ENCODE assay signal across 10 mouse cellular contexts in the genomic region with DNA sequence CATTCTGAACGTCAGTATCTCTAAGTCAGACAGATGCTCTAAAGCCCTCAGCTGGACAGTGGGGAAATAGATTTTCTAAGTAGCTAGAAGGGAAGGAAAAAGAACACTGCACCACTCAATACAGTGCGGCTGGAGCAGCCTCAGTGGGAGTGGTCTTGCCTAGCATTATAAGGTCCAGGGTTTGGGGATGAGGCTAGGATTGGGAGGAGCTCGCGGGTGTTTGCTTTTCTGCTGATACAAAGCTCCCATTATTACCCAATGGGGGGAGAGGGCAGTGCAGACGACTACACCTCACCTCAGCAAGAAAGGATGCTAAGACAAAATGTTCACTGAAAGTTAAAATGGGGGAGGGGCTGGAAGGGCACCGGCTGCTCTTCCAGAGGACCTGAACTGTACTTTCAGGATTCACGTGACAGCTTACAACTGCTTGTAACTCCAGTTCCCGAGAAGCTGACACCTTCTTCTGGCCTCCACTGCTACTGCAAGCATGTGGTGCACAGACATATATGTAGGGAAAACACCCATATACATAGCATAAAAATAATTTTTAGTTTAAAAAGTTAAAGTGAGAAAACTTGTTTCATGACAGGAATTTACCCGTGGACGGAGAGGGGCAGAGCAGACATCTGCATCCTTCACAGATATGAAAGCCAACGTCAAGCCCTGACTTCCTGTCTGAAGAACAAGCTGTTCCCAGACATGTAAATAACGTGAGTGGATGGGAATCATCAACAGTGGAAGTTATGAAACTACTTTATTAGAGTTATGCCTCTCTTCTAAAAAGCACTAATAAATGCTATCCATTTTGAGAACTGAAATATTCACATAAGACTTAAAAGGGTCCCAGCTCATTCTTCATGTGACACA. TPM values are rescaled to one million over a fixed set of nuclear protein-coding genes. Genes with fewer than 3 reads are reported as not detected.
DNase-seq lines count a peak whose midpoint lies in the region; ATAC-seq and TF ChIP-seq lines count a peak whose summit lies in the region.
"Had no signal": no experiment of that assay in that cellular context is flagged by ENCODE, and none has a peak within 500 bp of the region (broad histone marks: within the 10 kb centered on the region; RNA-seq: fewer than 3 reads in every experiment).

No protein-coding gene starts in this region.

- no peak for DNase-seq in midbrain, embryonic 11.5 days (ENCODE audit: low spot score, missing footprints)
- no peak for DNase-seq in midbrain, postnatal 0 days (ENCODE audit: low spot score)
- DNase-seq in kidney, postnatal 36 days = peak; percentile 36 to 77
- DNase-seq in cerebellum, adult 11-12 months = no peak
- DNase-seq: cerebellum, postnatal 10 days had no signal

- no peak overlapping the region for H3K9ac ChIP-seq in midbrain, embryonic 11.5 days (ENCODE audit: low read length)
- no peak overlapping the region for H3K9ac ChIP-seq in midbrain, postnatal 0 days (replicated peaks; ENCODE audit: low read length, poor library complexity, severe bottlenecking)
- no peak overlapping the region for H3K9ac ChIP-seq in heart, embryonic 15.5 days
- no peak overlapping the region for H3K9ac ChIP-seq in forebrain, embryonic 13.5 days

- H3K27ac ChIP-seq in midbrain, embryonic 11.5 days (ENCODE audit: low read depth, low read length) = no peak overlapping the region
- H3K27ac ChIP-seq in midbrain, postnatal 0 days (ENCODE audit: low read depth, low read length) = no peak overlapping the region
- peak overlapping the region; percentile 66 for H3K27ac ChIP-seq in heart, embryonic 15.5 days
- H3K27ac ChIP-seq in small intestine, adult 2 months (ENCODE audit: insufficient read depth, low read depth, low read length) = peak overlapping the region; percentile 71
- no peak overlapping the region for H3K27ac ChIP-seq in forebrain, embryonic 13.5 days

- no peaks in the 10 kb centered on the region for H3K36me3 ChIP-seq in midbrain, embryonic 11.5 days (ENCODE audit: control insufficient read depth, insufficient read depth, low read length)
- H3K36me3 ChIP-seq in midbrain, postnatal 0 days (ENCODE audit: insufficient read depth, low read length) = peaks cover 18% of the 10 kb centered on the region; the same call in 1 of the 2 replicates
- H3K36me3 ChIP-seq in heart, embryonic 15.5 days = no peaks in the 10 kb centered on the region
- no peaks in the 10 kb centered on the region for H3K36me3 ChIP-seq in small intestine, adult 2 months (ENCODE audit: control insufficient read depth, insufficient read depth, low read length)
- peaks cover 15% of the 10 kb centered on the region for H3K36me3 ChIP-seq in forebrain, embryonic 13.5 days (ENCODE audit: poor library complexity, severe bottlenecking)

- H3K4me3 ChIP-seq in midbrain, embryonic 11.5 days (ENCODE audit: low read depth, low read length) = no peak overlapping the region
- H3K4me3 ChIP-seq in midbrain, postnatal 0 days (ENCODE audit: low read depth, low read length) = no peak overlapping the region
- H3K4me3 ChIP-seq in heart, embryonic 15.5 days = no peak overlapping the region
- no peak overlapping the region for H3K4me3 ChIP-seq in small intestine, adult 2 months (ENCODE audit: low read depth, low read length)
- H3K4me3 ChIP-seq in forebrain, embryonic 13.5 days = no peak overlapping the region

- H3K4me1 ChIP-seq in midbrain, embryonic 11.5 days (ENCODE audit: control insufficient read depth, insufficient read depth, low read length) = no peaks in the 10 kb centered on the region
- H3K4me1 ChIP-seq in midbrain, postnatal 0 days (ENCODE audit: insufficient read depth, low read length) = no peaks in the 10 kb centered on the region
- H3K4me1 ChIP-seq in heart, embryonic 15.5 days (replicated peaks) = peaks cover 55% of the 10 kb centered on the region
- peaks cover 15% of the 10 kb centered on the region for H3K4me1 ChIP-seq in small intestine, adult 2 months (ENCODE audit: control insufficient read depth, insufficient read depth, insufficient read length, low read length)
- H3K4me1 ChIP-seq in forebrain, embryonic 13.5 days = peaks cover 24% of the 10 kb centered on the region

- peak; percentile 50; the same call in 1 of the 2 replicates for ATAC-seq in midbrain, embryonic 11.5 days (ENCODE audit: low FRiP score)
- no peak for ATAC-seq in midbrain, postnatal 0 days (ENCODE audit: low FRiP score)
- no peak for ATAC-seq in heart, embryonic 15.5 days (replicated peaks; ENCODE audit: insufficient number of reproducible peaks, insufficient read depth, low FRiP score, low read depth)
- no peak for ATAC-seq in forebrain, embryonic 13.5 days
- ATAC-seq: forebrain, embryonic 16.5 days had no signal

- no peak for TF ChIP-seq CTCF in midbrain, postnatal 0 days (IDR thresholded peaks at IDR 0.05)
- TF ChIP-seq CTCF in small intestine, adult 2 months (IDR thresholded peaks at IDR 0.05; ENCODE audit: extremely low read depth, insufficient read length, insufficient replicate concordance, low read depth, low read length) = no peak

- no peaks in the 10 kb centered on the region for H3K9me3 ChIP-seq in midbrain, embryonic 11.5 days (ENCODE audit: control insufficient read depth, low read length)
- H3K9me3 ChIP-seq in midbrain, postnatal 0 days (ENCODE audit: low read length) = no peaks in the 10 kb centered on the region
- no peaks in the 10 kb centered on the region for H3K9me3 ChIP-seq in heart, embryonic 15.5 days (replicated peaks)
- no peaks in the 10 kb centered on the region for H3K9me3 ChIP-seq in forebrain, embryonic 13.5 days (replicated peaks)

- no peaks in the 10 kb centered on the region for H3K27me3 ChIP-seq in midbrain, embryonic 11.5 days (ENCODE audit: control insufficient read depth, insufficient read depth, low read length)
- H3K27me3 ChIP-seq in midbrain, postnatal 0 days (ENCODE audit: insufficient read depth, low read length) = no peaks in the 10 kb centered on the region
- H3K27me3 ChIP-seq in heart, embryonic 15.5 days = no peaks in the 10 kb centered on the region
- H3K27me3 ChIP-seq in small intestine, adult 2 months (ENCODE audit: control insufficient read depth, insufficient read depth, low read length) = no peaks in the 10 kb centered on the region
- no peaks in the 10 kb centered on the region for H3K27me3 ChIP-seq in forebrain, embryonic 13.5 days

- no peak for TF ChIP-seq POLR2A in small intestine, adult 2 months (IDR thresholded peaks at IDR 0.05; ENCODE audit: low read depth, low read length)

- no peak overlapping the region for H3K4me2 ChIP-seq in midbrain, embryonic 11.5 days
- H3K4me2 ChIP-seq in midbrain, postnatal 0 days (ENCODE audit: low read depth, low read length, poor library complexity, severe bottlenecking) = no peak overlapping the region
- H3K4me2 ChIP-seq in heart, embryonic 15.5 days = no peak overlapping the region
- H3K4me2 ChIP-seq in forebrain, embryonic 13.5 days = no peak overlapping the region

- WGBS in midbrain, embryonic 11.5 days = 66% methylated on average over 12 of the region's 12 CpGs
- 56% methylated on average over 12 of the region's 12 CpGs for WGBS in midbrain, postnatal 0 days
- 40% methylated on average over 12 of the region's 12 CpGs for WGBS in heart, embryonic 15.5 days
- WGBS in small intestine, adult 2 months = 33% methylated on average over 12 of the region's 12 CpGs
- WGBS in forebrain, embryonic 13.5 days = 55% methylated on average over 12 of the region's 12 CpGs

RNA-seq across cellular contexts. Expression of a gene that starts 32.9 kb away (rescaled TPM):
- polyA plus RNA-seq in midbrain, embryonic 11.5 days (2014; fragmentation: Nextera tagmentation; extraction: Ambion mirVana) = 47.4 and 51.4 TPM in 2 replicates
- 34.1 and 36.7 TPM in 2 replicates for total RNA-seq in midbrain, postnatal 0 days (2014; rRNA removed)
- polyA plus RNA-seq in midbrain, postnatal 0 days (2015; fragmentation: Nextera tagmentation; extraction: Ambion mirVana) = 41.9 and 45.7 TPM in 2 replicates
- polyA plus RNA-seq in heart, embryonic 15.5 days (2015; fragmentation: Nextera tagmentation; extraction: Ambion mirVana) = 21.6 and 22.7 TPM in 2 replicates
- 2.0 and 2.9 TPM in 2 replicates for polyA plus RNA-seq in small intestine, adult 2 months (2012; rRNA removed)
- 53.2 and 54.9 TPM in 2 replicates for polyA plus RNA-seq in forebrain, embryonic 13.5 days (2015; fragmentation: Nextera tagmentation; extraction: Ambion mirVana)

RNA-seq across cellular contexts. Expression of a gene that starts 46.6 kb away (rescaled TPM):
- polyA plus RNA-seq in midbrain, embryonic 11.5 days (2014; fragmentation: Nextera tagmentation; extraction: Ambion mirVana) = not detected in 2 replicates
- not detected in 2 replicates for total RNA-seq in midbrain, postnatal 0 days (2014; rRNA removed)
- not detected in 2 replicates for polyA plus RNA-seq in midbrain, postnatal 0 days (2015; fragmentation: Nextera tagmentation; extraction: Ambion mirVana)
- polyA plus RNA-seq in heart, embryonic 15.5 days (2015; fragmentation: Nextera tagmentation; extraction: Ambion mirVana) = not detected in 2 replicates
- polyA plus RNA-seq in small intestine, adult 2 months (2012; rRNA removed) = not detected in 2 replicates
- polyA plus RNA-seq in forebrain, embryonic 13.5 days (2015; fragmentation: Nextera tagmentation; extraction: Ambion mirVana) = not detected in 2 replicates
- total RNA-seq: left cerebral cortex, adult 8-10 months had no signal
- polyA plus RNA-seq: forebrain, embryonic 16.5 days had no signal

RNA-seq across cellular contexts. Expression of a gene that starts 58.3 kb away (rescaled TPM):
- 1.2 TPM in 2 replicates for polyA plus RNA-seq in midbrain, embryonic 11.5 days (2014; fragmentation: Nextera tagmentation; extraction: Ambion mirVana)
- 2.2 and 3.2 TPM in 2 replicates for total RNA-seq in midbrain, postnatal 0 days (2014; rRNA removed)
- polyA plus RNA-seq in midbrain, postnatal 0 days (2015; fragmentation: Nextera tagmentation; extraction: Ambion mirVana) = 0.54 and 0.66 TPM in 2 replicates
- 1.3 and 2.0 TPM in 2 replicates for polyA plus RNA-seq in heart, embryonic 15.5 days (2015; fragmentation: Nextera tagmentation; extraction: Ambion mirVana)
- 6.5 and 9.7 TPM in 2 replicates for polyA plus RNA-seq in small intestine, adult 2 months (2012; rRNA removed)
- polyA plus RNA-seq in forebrain, embryonic 13.5 days (2015; fragmentation: Nextera tagmentation; extraction: Ambion mirVana) = 0.66 and 0.98 TPM in 2 replicates

Comparison
In these comparisons a context has a peak if more than half of its experiments do, and no peak if none do; other contexts are left out.
1. DNase-seq: peak in kidney, postnatal 36 days (2 of 2); none in midbrain, embryonic 11.5 days (single experiment), midbrain, postnatal 0 days (single experiment) and cerebellum, adult 11-12 months (single experiment).
2. H3K27ac ChIP-seq: peak in heart, embryonic 15.5 days (single experiment) and small intestine, adult 2 months (single experiment); none in midbrain, embryonic 11.5 days (single experiment), midbrain, postnatal 0 days (single experiment) and forebrain, embryonic 13.5 days (single experiment).